Mouse (Mus musculus) bone marrow macrophage, adult 2 months (primary cell): Measurements from ENCODE around the gene Prnp.

Experiments
- CTCF ChIP-seq: IDR thresholded peaks from 2 replicates; pipeline ENCODE4 v1.5.1; 2012; ENCODE audit warnings: low read depth, mild to moderate bottlenecking, low read length, moderate library complexity
- POLR2A ChIP-seq: IDR thresholded peaks from 2 replicates; pipeline ENCODE4 v1.6.1; 2012; ENCODE audit warnings: mild to moderate bottlenecking, low read depth, low read length, borderline replicate concordance

- no peak for TF ChIP-seq CTCF
- no peak for TF ChIP-seq POLR2A
These were observed 71.1 kb downstream of the Prnp start for GRCm38 (mm10) chr2:131980866-131981265.
